Mouse (Mus musculus): ENCODE results near the gene Chfr.

Gene Chfr

GRCm38 (mm10) chr5:110135293-110136086, at the start of gene Chfr:
Gene Chfr (plus strand): TSS chr5:110135842.
- peak; percentile 99 for DNase-seq

GRCm38 (mm10) chr5:110086161-110086866, 49.3 kb upstream of the Chfr start:
- DNase-seq = no peak

- peak in 1 of 2 experiments; percentile 66 for DNase-seq
Measured at GRCm38 (mm10) chr5:110091546-110091945, 44.1 kb upstream of the Chfr start.

GRCm38 (mm10) chr5:110094030-110094846, 41.4 kb upstream of the Chfr start, which contains the start of gene Gm35315:
Gene Gm35315 (minus strand): TSS chr5:110094420.
- DNase-seq = peak; percentile 80 to 88

- DNase-seq = no peak
Measured at GRCm38 (mm10) chr5:110094847-110095213, 40.8 kb upstream of the Chfr start.

- peak in 1 of 2 experiments; percentile 43 for DNase-seq
Measured at GRCm38 (mm10) chr5:110098991-110099477, 36.6 kb upstream of the Chfr start.

GRCm38 (mm10) chr5:110099656-110100580, 35.7 kb upstream of the Chfr start, which contains the start of gene Plcxd1:
Gene Plcxd1 (plus strand): TSS chr5:110099969.
- DNase-seq = peak in 1 of 2 experiments; percentile 40

- peak in 1 of 2 experiments; percentile 70 for DNase-seq
Measured at GRCm38 (mm10) chr5:110100921-110101631, 34.6 kb upstream of the Chfr start.

GRCm38 (mm10) chr5:110101716-110102347, 33.8 kb upstream of the Chfr start:
- peak in 1 of 2 experiments; percentile 48 for DNase-seq

GRCm38 (mm10) chr5:110102429-110102828, 33.2 kb upstream of the Chfr start:
- no peak for DNase-seq

- no peak for DNase-seq
Measured at GRCm38 (mm10) chr5:110102853-110103625, 32.6 kb upstream of the Chfr start.

- DNase-seq = no peak
Measured at GRCm38 (mm10) chr5:110103901-110104615, 31.6 kb upstream of the Chfr start.

- DNase-seq = no peak
Measured at GRCm38 (mm10) chr5:110104616-110105380, 30.8 kb upstream of the Chfr start.

GRCm38 (mm10) chr5:110106140-110106871, 29.3 kb upstream of the Chfr start:
- DNase-seq = peak in 1 of 2 experiments; percentile 10

- DNase-seq = peak in 1 of 2 experiments; percentile 46
Measured at GRCm38 (mm10) chr5:110106901-110107564, 28.6 kb upstream of the Chfr start.

- peak; percentile 94 to 96 for DNase-seq
Measured at GRCm38 (mm10) chr5:110107581-110108304, 27.9 kb upstream of the Chfr start, which contains the start of gene Gtpbp6. Gene Gtpbp6 (minus strand): TSS chr5:110108197.
